Mouse (Mus musculus) left cerebral cortex, postnatal 36 days (tissue): ENCODE results near the gene Krtap4-2. TPM values are rescaled to one million over a fixed set of nuclear protein-coding genes. Genes with fewer than 3 reads are reported as not detected.
"Not testable (repeated sequence)": the region's sequence is repeated elsewhere in the genome, so short reads cannot be mapped to it uniquely, and the experiment has no call there.

Experiments used
- DNase-seq, 2 experiments: peaks; one replicate each; pipeline ENCODE4 v3.0.0; 2021 to 2022; ENCODE audit warnings: low spot score in 2 of 2, mixed read lengths in 1 of 2
- intact Hi-C: fragments of 180-260 bp; cut with DNase I; formaldehyde crosslinking; loops from one replicate; pipeline ENCODE4 v1.15.1; 2025
- total RNA-seq, 2 experiments: library from RNA; stranded (reverse); gene quantifications; 2 replicates each; pipeline ENCODE4 v1.2.3; 2021

Gene Krtap4-2
- not detected for total RNA-seq

DNA sequence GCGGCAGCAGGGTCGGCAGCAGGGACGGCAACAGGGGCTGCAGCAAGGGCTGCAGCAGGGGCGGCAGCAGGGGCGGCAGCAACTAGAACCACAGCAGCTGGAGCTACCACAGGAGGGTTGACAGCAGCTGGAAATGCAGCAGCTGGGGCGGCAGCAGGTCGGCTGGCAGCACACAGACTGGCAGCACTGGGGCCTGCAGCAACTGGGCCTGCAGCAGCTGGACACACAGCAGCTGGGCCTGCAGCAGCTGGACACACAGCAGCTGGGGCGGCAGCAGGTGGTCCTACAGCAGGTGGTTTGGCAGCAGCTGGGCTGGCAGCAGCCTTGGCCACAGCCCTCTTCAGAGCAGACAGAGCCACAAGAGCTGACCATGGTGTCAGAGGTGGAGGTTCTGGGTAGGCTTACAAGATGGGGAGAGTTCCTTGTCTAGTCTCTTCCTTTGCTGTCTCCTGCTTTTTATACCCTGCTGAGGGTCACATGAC lies at the start of gene Krtap4-2:
Gene Krtap4-2 (minus strand): TSS at position 432 of the 482 bp plus-strand sequence.
- DNase-seq: no peak
- intact Hi-C loops: loop anchor here (5.0 kb wide), 1 partner anchor 167 kb away; no protein-coding TSS in a partner anchor

GRCm38 (mm10) chr11:99683481-99683880 lies 48.6 kb upstream of the Krtap4-2 start:
- intact Hi-C loops: no loop called here
- no peak for DNase-seq

DNA sequence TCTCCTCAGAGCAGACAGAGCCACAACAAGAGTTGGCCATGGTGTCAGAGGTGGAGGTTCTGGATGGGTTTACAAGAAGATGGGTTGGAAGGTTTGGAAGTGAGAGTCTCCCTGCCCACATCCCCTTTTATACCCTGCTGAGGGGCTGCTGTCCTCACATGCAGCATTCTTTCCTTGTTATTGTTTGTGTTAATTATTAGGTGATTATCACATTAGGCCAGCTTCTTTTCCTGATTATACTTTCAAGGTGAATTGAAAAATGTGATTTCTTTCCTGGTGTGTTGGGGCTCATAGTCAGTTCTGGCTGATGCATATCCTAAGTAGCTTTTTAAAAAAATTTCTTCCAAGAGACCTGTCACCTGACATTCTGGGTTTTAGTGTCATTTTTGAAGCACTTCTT lies 31.0 kb upstream of the Krtap4-2 start, which contains the start of gene Krtap4-6:
Gene Krtap4-6 (minus strand): TSS at position 101 of the 400 bp plus-strand sequence.
- intact Hi-C loops: no loop called here
- DNase-seq: no peak

DNA sequence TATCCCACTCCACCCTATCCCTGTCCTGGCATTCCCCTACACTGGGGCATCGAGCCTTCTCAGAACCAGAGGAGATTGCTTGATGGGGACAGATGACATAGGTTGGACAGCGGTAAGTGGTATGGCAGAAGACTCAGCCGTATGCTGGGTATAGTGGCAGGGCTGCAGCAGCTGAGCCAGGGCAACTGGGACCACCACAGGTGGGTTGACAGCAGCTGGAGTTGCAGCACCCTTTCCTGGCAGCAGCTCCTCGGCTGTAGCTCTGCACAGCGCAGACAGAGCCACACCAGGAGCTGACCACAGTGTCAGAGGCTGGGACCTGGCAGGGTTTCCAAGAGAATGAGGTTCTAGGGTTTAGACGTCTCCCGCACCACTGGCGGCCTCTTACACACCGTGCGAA lies 27.9 kb upstream of the Krtap4-2 start:
- no peak for DNase-seq
- intact Hi-C loops: no loop called here

DNA sequence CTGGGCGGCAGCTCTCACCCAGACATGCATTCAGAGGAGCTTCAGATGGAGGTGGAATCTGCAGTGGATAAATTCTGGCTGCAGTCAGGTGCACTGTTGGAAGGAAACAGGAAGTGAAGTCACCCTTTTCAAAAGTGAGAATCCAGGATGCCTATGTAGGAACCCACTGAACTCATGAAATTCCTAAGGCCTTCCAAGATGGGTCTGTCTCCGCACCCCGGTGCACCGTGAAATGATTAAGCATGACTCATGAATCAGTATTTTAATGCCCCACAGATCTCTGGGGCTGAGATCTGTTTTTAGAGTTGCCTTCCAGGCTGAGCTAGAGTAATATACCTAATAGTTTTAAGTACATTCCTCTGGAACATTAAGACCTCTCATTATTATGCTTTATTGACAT lies 24.4 kb upstream of the Krtap4-2 start:
- intact Hi-C loops: no loop called here
- no peak for DNase-seq

DNA sequence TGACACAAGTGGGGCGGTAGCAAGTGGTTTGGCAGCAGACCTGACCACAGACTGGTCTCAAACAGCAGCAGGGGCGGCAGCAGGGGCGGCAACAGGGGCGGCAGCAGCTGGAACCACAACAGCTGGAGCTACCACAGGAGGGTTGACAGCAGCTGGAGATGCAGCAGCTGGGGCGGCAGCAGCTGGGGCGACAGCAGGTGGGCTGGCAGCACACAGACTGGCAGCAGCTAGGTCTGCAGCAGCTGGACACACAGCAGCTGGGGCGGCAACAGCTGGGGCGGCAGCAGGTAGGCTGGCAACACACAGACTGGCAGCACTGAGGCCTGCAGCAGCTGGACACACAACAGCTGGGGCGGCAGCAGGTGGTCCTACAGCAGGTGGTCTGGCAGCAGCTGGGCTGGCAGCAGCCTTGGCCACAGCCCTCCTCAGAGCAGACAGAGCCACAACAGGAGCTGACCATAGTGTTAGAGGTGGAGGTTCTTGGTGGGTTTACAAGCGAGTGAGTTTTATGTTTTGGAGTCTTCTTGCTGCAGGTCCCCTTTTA lies 23.7 kb upstream of the Krtap4-2 start, which contains the start of gene Gm11563:
Gene Gm11563 (minus strand): TSS at position 494 of the 544 bp plus-strand sequence.
- DNase-seq, intact Hi-C loops: not testable (repeated sequence)

- intact Hi-C loops: no loop called here
- DNase-seq: no peak
Measured at GRCm38 (mm10) chr11:99657051-99657450, 22.2 kb upstream of the Krtap4-2 start.

DNA sequence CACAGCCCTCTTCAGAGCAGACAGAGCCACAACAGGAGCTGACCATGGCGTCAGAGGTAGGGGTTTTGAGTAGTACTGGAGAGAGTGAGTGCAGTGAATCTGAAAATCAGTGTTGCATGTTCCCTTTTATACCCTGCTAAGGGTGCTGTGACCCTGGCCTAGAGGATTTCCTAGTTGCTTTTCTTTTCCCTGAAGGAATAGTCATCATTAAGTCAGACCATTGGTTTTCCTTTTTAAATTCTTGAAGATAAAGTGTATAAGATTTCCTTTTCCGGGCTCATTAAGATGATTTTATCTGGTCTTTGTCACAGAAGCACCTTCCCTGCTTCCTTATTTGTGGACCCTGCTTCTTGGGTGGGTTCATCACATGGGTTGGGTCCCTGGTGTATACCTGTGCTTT lies 15.3 kb upstream of the Krtap4-2 start, which contains the start of gene Gm11555:
Gene Gm11555 (minus strand): TSS at position 101 of the 400 bp plus-strand sequence.
- DNase-seq: no peak
- intact Hi-C loops: no loop called here

DNA sequence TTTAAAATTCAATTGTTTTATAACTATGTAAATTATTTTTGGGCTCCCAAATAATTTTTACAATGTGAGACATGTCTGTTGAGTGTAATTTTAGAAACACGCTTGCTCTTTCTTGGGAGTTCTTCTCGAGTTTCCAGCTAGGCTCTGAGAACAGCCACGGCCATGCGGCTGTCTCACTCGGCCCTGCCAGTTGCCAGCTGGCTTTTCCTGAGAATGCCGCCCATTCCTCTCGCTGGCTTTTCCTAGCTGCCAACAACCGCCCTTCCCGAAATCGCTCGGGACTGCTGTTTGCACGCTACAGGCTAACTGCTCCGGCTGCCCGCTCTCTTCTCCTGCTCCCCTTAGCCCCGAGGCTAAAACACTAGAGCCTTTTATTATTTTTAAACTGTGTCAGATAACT lies 11.6 kb upstream of the Krtap4-2 start:
- DNase-seq: peak; percentile 16 to 40
- intact Hi-C loops: no loop called here

GRCm38 (mm10) chr11:99644351-99644750 lies 9.5 kb upstream of the Krtap4-2 start:
- intact Hi-C loops: no loop called here
- no peak for DNase-seq

DNA sequence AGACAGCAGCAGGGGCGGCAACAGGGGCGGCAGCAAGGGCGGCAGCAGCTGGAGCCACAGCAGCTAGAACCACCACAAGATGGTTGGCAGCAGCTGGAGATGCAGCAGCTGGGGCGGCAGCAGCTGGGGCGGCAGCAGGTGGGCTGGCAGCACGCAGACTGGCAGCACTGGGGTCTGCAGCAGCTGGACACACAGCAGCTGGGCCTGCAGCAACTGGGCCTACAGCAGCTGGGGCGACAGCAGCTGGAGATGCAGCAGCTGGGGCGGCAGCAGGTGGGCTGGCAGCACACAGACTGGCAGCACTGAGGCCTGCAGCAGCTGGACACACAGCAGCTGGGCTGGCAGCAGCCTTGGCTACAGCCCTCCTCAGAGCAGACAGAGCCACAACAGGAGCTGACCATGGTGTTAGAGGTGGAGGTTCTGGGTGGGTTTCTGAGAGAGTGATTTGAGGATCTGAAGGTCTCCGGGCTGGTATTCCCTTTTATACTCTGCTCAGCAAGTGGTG lies 8.8 kb upstream of the Krtap4-2 start, which contains the start of gene Krtap4-7:
Gene Krtap4-7 (minus strand): TSS at position 455 of the 505 bp plus-strand sequence.
- DNase-seq, intact Hi-C loops: not testable (repeated sequence)

DNA sequence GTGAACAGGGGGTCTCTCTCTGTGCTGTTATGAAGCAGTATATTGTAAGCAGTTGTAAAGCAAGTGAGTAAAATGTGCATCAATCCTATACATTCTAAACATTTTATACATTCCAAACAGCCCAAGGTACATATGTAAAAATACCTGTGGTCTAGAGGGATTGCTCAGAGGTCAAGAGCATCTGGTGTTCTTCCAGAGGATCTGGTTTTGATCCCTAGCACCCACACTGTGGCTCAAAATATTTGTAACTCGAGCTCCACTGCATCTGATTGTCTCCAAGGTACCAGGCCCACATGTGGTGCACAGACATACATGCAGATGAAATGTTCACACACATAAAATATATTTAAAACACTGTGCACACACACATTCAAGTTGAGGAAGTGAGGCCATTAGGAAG lies 6.0 kb upstream of the Krtap4-2 start:
- intact Hi-C loops: no loop called here
- no peak for DNase-seq

GRCm38 (mm10) chr11:99637086-99637485 lies 2.2 kb upstream of the Krtap4-2 start:
- intact Hi-C loops: no loop called here

DNA sequence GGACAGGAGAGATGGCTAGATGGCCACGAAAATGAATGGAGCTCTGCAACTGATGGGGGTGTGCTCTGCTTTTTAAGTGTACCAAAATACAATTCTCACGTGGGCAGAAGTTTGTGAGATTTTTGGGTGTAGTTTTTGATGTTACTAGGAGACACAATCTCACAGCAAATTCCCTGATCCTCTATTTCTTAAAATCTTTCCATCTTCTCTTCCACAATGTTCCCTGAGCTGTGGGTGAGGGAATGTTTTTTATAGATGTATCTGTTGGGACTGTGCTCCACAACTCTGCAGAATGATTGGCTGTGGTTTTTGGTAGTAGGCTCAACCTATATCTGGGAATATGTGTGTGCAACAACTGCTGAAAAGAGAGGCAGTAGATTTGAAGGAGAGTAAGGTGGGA lies 1.6 kb downstream of the Krtap4-2 start:
- peak in 1 of 2 experiments; percentile 12 for DNase-seq
- intact Hi-C loops: loop anchor here (5.0 kb wide), 1 partner anchor 166 kb away; no protein-coding TSS in a partner anchor

More at GRCm38 (mm10) chr11:99637086-99637485, 2.2 kb upstream of the Krtap4-2 start:
- DNase-seq: no peak

- no peak for DNase-seq
- intact Hi-C loops: loop anchor here (5.0 kb wide), 1 partner anchor 164 kb away; no protein-coding TSS in a partner anchor
Measured at GRCm38 (mm10) chr11:99630890-99631289, 4.0 kb downstream of the Krtap4-2 start.

DNA sequence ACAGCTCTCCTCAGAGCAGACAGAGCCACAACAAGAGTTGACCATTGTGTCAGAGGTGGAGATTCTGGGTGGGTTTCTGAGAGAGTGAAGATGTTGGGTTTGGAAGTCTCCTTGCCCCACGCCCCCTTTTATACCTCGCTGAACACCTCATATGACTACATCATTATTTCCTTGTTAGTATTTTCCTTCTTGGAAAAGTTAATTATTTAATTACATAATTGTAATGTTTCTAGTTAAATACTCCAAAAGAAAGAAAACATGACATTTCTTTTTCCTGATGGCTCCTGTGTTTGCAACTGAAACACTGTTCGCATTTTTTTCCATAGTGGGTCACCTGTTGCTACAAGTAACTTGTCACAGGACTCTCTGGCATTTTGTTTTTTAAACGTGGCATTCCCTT lies 6.7 kb downstream of the Krtap4-2 start, which contains the start of gene Krtap4-1:
Gene Krtap4-1 (minus strand): TSS at position 101 of the 400 bp plus-strand sequence.
- no peak for DNase-seq
- intact Hi-C loops: no loop called here

GRCm38 (mm10) chr11:99620335-99620734 lies 14.5 kb downstream of the Krtap4-2 start, which contains the start of gene Gm11562:
Gene Gm11562, minus strand, starts transcription at chr11:99620435.
- no peak for DNase-seq
- intact Hi-C loops: no loop called here

GRCm38 (mm10) chr11:99614796-99615363 lies 20.0 kb downstream of the Krtap4-2 start, which contains the start of gene Krtap2-4:
Gene Krtap2-4, minus strand, starts transcription at chr11:99614846.
- DNase-seq: no peak
- intact Hi-C loops: no loop called here

GRCm38 (mm10) chr11:99610089-99610488 lies 24.8 kb downstream of the Krtap4-2 start, which contains the start of gene Gm11937:
Gene Gm11937, minus strand, starts transcription at chr11:99610189.
- DNase-seq, intact Hi-C loops: not testable (repeated sequence)

- peak; percentile 40 to 42 for DNase-seq
- intact Hi-C loops: no loop called here
Measured at GRCm38 (mm10) chr11:99609126-99609525, 25.8 kb downstream of the Krtap4-2 start.
